9 mouse cellular contexts compared by ENCODE assay signal in the genomic region with DNA sequence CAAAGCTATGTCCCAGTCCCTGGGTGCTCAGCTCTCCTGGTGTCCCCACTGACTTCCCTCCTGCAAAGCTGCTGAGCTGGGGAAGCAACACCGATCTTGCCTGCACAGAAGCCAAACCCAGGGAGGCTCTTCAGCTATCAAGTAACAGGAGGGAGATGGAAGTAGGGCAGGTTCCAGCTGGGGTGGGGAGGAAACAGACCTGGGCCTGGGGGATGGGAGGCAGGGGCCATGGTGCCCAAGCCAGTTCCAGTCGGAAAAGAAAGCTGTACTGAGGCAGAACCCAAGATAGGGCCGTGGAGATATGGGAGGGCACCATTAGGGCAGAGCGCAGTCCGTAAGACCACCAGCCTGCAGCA. TPM values are rescaled to one million over a fixed set of nuclear protein-coding genes. Genes with fewer than 3 reads are reported as not detected.
DNase-seq lines count a peak whose midpoint lies in the region; ATAC-seq and TF ChIP-seq lines count a peak whose summit lies in the region.
"Had no signal": no experiment of that assay in that cellular context is flagged by ENCODE, and none has a peak within 500 bp of the region (broad histone marks: within the 10 kb centered on the region; RNA-seq: fewer than 3 reads in every experiment).

No protein-coding gene starts in this region.

- H3K4me2 ChIP-seq in CH12.LX (ENCODE audit: insufficient read depth, low read depth, poor library complexity, severe bottlenecking): peak overlapping the region; percentile 77
- H3K4me2 ChIP-seq in forebrain, embryonic 14.5 days (ENCODE audit: low read length): peak overlapping the region; percentile 78
- H3K4me2 ChIP-seq in liver, embryonic 13.5 days: peak overlapping the region; percentile 19; the same call in 1 of the 2 replicates

- intact Hi-C loops in gastrocnemius, postnatal 14 days (cut with DNase I; ENCODE audit: low total_unique reads): no loop called here

- no peak for TF ChIP-seq POLR2A in CH12.LX (IDR thresholded peaks at IDR 0.05; ENCODE audit: low read depth, low read length)

- H3K4me1 ChIP-seq in CH12.LX (ENCODE audit: control insufficient read depth in 1 of 2, insufficient read depth in 2 of 2): peaks cover 37 to 63% of the 10 kb centered on the region in 2 experiments
- peaks cover 44% of the 10 kb centered on the region for H3K4me1 ChIP-seq in forebrain, embryonic 14.5 days (ENCODE audit: control insufficient read depth, insufficient read depth, low read length)
- peaks cover 73% of the 10 kb centered on the region for H3K4me1 ChIP-seq in liver, embryonic 13.5 days (replicated peaks)

- no peak for ATAC-seq in forebrain, embryonic 14.5 days
- ATAC-seq in liver, embryonic 13.5 days (ENCODE audit: low read depth): no peak
- no peak for ATAC-seq in granulocyte monocyte progenitor cell, adult 5-6 weeks (replicated peaks; ENCODE audit: poor library complexity, severe bottlenecking)

- TF ChIP-seq RAD21 in CH12.LX (IDR thresholded peaks at IDR 0.05; ENCODE audit: low read depth, low read length): no peak

- TF ChIP-seq CTCF in CH12.LX (conservative IDR thresholded peaks at IDR 0.05 in 1 of 2, IDR thresholded peaks at IDR 0.05 in 1 of 2; ENCODE audit: low read depth in 2 of 2, low read length in 2 of 2): no peak

- dilution Hi-C loops in CH12.LX (cut with MboI; ENCODE audit: extremely low pct_ligation_motif_present, extremely low pct_unique_long_range_greater_than_20kb, low sequenced_read_pairs): no loop called here

- peak overlapping the region; percentile 17; the same call in 1 of the 2 replicates for H3K27ac ChIP-seq in CH12.LX (ENCODE audit: insufficient read depth, low read depth)
- no peak overlapping the region for H3K27ac ChIP-seq in forebrain, embryonic 14.5 days (ENCODE audit: low read depth, low read length)
- no peak overlapping the region for H3K27ac ChIP-seq in liver, embryonic 13.5 days

- peak overlapping the region; percentile 90; the same call in 1 of the 2 replicates for H3K9ac ChIP-seq in CH12.LX (ENCODE audit: insufficient read depth, low read depth)
- peak overlapping the region; percentile 49; the same call in 1 of the 2 replicates for H3K9ac ChIP-seq in forebrain, embryonic 14.5 days (ENCODE audit: low read length)
- peak overlapping the region; percentile 8; the same call in 1 of the 2 replicates for H3K9ac ChIP-seq in liver, embryonic 13.5 days

- peak overlapping the region; percentile 86 to 98 (median 92) for H3K4me3 ChIP-seq in CH12.LX (replicated peaks in 1 of 3; ENCODE audit: low read depth in 2 of 3, low read length in 2 of 3, poor library complexity in 1 of 3)
- H3K4me3 ChIP-seq in forebrain, embryonic 14.5 days (ENCODE audit: low read depth, low read length): no peak overlapping the region
- no peak overlapping the region for H3K4me3 ChIP-seq in liver, embryonic 13.5 days (replicated peaks)

- H3K36me3 ChIP-seq in CH12.LX (replicated peaks in 1 of 2; ENCODE audit: control insufficient read depth in 1 of 2, insufficient read depth in 1 of 2, low read length in 1 of 2): peaks cover 30 to 66% of the 10 kb centered on the region in 2 experiments
- H3K36me3 ChIP-seq in forebrain, embryonic 14.5 days (ENCODE audit: control insufficient read depth, insufficient read depth, low read length): peaks cover 56% of the 10 kb centered on the region
- peaks cover 50% of the 10 kb centered on the region for H3K36me3 ChIP-seq in liver, embryonic 13.5 days

- H3K9me3 ChIP-seq in CH12.LX (replicated peaks; ENCODE audit: low read length): no peaks in the 10 kb centered on the region
- no peaks in the 10 kb centered on the region for H3K9me3 ChIP-seq in forebrain, embryonic 14.5 days (replicated peaks; ENCODE audit: control insufficient read depth, low read length)
- H3K9me3 ChIP-seq in liver, embryonic 13.5 days (replicated peaks): no peaks in the 10 kb centered on the region

- DNase-seq in gastrocnemius, adult 8-10 months (ENCODE audit: low spot score in 2 of 2): peak; percentile 41 to 60
- no peak for DNase-seq in gastrocnemius, postnatal 14 days
- no peak for DNase-seq in CH12.LX (ENCODE audit: extremely low read depth)
- no peak for DNase-seq in forebrain, embryonic 14.5 days (ENCODE audit: low spot score)
- DNase-seq in liver, embryonic 13.5 days: no peak
- DNase-seq in adrenal gland, postnatal 36 days: no peak
- no peak for DNase-seq in layer of hippocampus, adult 11-12 months (ENCODE audit: low spot score)
- DNase-seq: kidney, adult 11 months had no signal

- TF ChIP-seq EP300 in CH12.LX (IDR thresholded peaks at IDR 0.05; ENCODE audit: low read length): no peak

- no peaks in the 10 kb centered on the region for H3K27me3 ChIP-seq in CH12.LX (replicated peaks)
- H3K27me3 ChIP-seq in forebrain, embryonic 14.5 days (replicated peaks; ENCODE audit: control insufficient read depth, insufficient read depth, low read length): no peaks in the 10 kb centered on the region
- H3K27me3 ChIP-seq in liver, embryonic 13.5 days: no peaks in the 10 kb centered on the region

- WGBS in forebrain, embryonic 14.5 days: 92% methylated on average over 5 of the region's 5 CpGs
- WGBS in liver, embryonic 13.5 days (ENCODE audit: insufficient replicate concordance): 81% methylated on average over 5 of the region's 5 CpGs

- H3K79me2 ChIP-seq in CH12.LX (replicated peaks; ENCODE audit: control insufficient read depth, extremely low read depth, insufficient read depth, poor library complexity, severe bottlenecking): peaks cover 48% of the 10 kb centered on the region

- in situ Hi-C loops in CH12.LX (cut with MboI; ENCODE audit: low pct_ligation_motif_present, low pct_unique_long_range_greater_than_20kb, low sequenced_read_pairs): loop anchor here (5.0 kb wide), 1 partner anchor 64 kb away; a partner anchor contains a TSS

RNA-seq across cellular contexts. Expression of a gene that starts 3.2 kb away (rescaled TPM):
- 100 to 1,000 TPM; 119 to 120 (median 119) TPM for total RNA-seq in gastrocnemius, adult 8-10 months (2022)
- total RNA-seq in gastrocnemius, postnatal 14 days (2021): 10 to 100 TPM; 83.0 to 87.9 TPM
- total RNA-seq in CH12.LX (2012; rRNA removed) (83.3 and 103 TPM in 2 replicates), CH12.LX (2014; rRNA removed) (37.4 and 37.9 TPM in 2 replicates)
- 115 and 132 TPM in 2 replicates for polyA plus RNA-seq in CH12.LX (2012; ENCODE audit: insufficient read length, low read depth)
- polyA plus RNA-seq in forebrain, embryonic 14.5 days (2014; fragmentation: Nextera tagmentation; extraction: Ambion mirVana): 42.2 and 54.2 TPM in 2 replicates
- 27.6 and 28.7 TPM in 2 replicates for polyA plus RNA-seq in liver, embryonic 13.5 days (2015; fragmentation: Nextera tagmentation; extraction: Ambion mirVana)
- 16.1 and 26.2 TPM in 2 replicates for total RNA-seq in granulocyte monocyte progenitor cell, adult 5-6 weeks (2014; fragmentation: Nextera tagmentation)
- total RNA-seq in granulocyte monocyte progenitor cell, adult 5-6 weeks (2017): 18.7 and 27.8 TPM in 2 replicates
- total RNA-seq in adrenal gland, postnatal 36 days (2021): 100 to 1,000 TPM in 1 of 2 experiments, 10 to 100 TPM in 1; 86.0 to 106 TPM

RNA-seq across cellular contexts. Expression of a gene that starts 9.9 kb away (rescaled TPM):
- not detected for total RNA-seq in gastrocnemius, adult 8-10 months (2022)
- not detected for total RNA-seq in gastrocnemius, postnatal 14 days (2021)
- total RNA-seq in CH12.LX (2012; rRNA removed): not detected in 2 replicates
- not detected in 2 replicates for total RNA-seq in CH12.LX (2014; rRNA removed)
- polyA plus RNA-seq in CH12.LX (2012; ENCODE audit: insufficient read length, low read depth): 0.34 and 0.43 TPM in 2 replicates
- polyA plus RNA-seq in forebrain, embryonic 14.5 days (2014; fragmentation: Nextera tagmentation; extraction: Ambion mirVana): 0.28 TPM in 1 of 2 replicates, not detected in the other
- 0.06 TPM in 1 of 2 replicates, not detected in the other for polyA plus RNA-seq in liver, embryonic 13.5 days (2015; fragmentation: Nextera tagmentation; extraction: Ambion mirVana)
- total RNA-seq in granulocyte monocyte progenitor cell, adult 5-6 weeks (2014; fragmentation: Nextera tagmentation): not detected in 2 replicates
- total RNA-seq in granulocyte monocyte progenitor cell, adult 5-6 weeks (2017): not detected in 2 replicates
- not detected for total RNA-seq in adrenal gland, postnatal 36 days (2021)

RNA-seq across cellular contexts. Expression of a gene that starts 15.3 kb away (rescaled TPM):
- 1 to 10 TPM; 4.3 to 5.8 (median 4.7) TPM for total RNA-seq in gastrocnemius, adult 8-10 months (2022)
- total RNA-seq in gastrocnemius, postnatal 14 days (2021): 10 to 100 TPM; 19.7 to 20.0 TPM
- total RNA-seq in CH12.LX (2012; rRNA removed) (31.2 and 39.4 TPM in 2 replicates), CH12.LX (2014; rRNA removed) (22.6 and 26.2 TPM in 2 replicates)
- polyA plus RNA-seq in CH12.LX (2012; ENCODE audit: insufficient read length, low read depth): 69.6 and 85.5 TPM in 2 replicates
- 69.8 and 75.8 TPM in 2 replicates for polyA plus RNA-seq in forebrain, embryonic 14.5 days (2014; fragmentation: Nextera tagmentation; extraction: Ambion mirVana)
- 28.5 and 28.6 TPM in 2 replicates for polyA plus RNA-seq in liver, embryonic 13.5 days (2015; fragmentation: Nextera tagmentation; extraction: Ambion mirVana)
- 44.6 and 67.2 TPM in 2 replicates for total RNA-seq in granulocyte monocyte progenitor cell, adult 5-6 weeks (2014; fragmentation: Nextera tagmentation)
- total RNA-seq in granulocyte monocyte progenitor cell, adult 5-6 weeks (2017): 18.0 and 19.8 TPM in 2 replicates
- 10 to 100 TPM; 50.9 to 59.0 TPM for total RNA-seq in adrenal gland, postnatal 36 days (2021)

RNA-seq across cellular contexts. Expression of a gene that starts 17.5 kb away (rescaled TPM):
- not detected for total RNA-seq in gastrocnemius, adult 8-10 months (2022)
- total RNA-seq in gastrocnemius, postnatal 14 days (2021): not detected
- total RNA-seq in CH12.LX (2012; rRNA removed) (0.13 TPM in 1 of 2 replicates, not detected in the other), CH12.LX (2014; rRNA removed) (not detected in 2 replicates)
- 0.81 TPM in 1 of 2 replicates, not detected in the other for polyA plus RNA-seq in CH12.LX (2012; ENCODE audit: insufficient read length, low read depth)
- not detected in 2 replicates for polyA plus RNA-seq in forebrain, embryonic 14.5 days (2014; fragmentation: Nextera tagmentation; extraction: Ambion mirVana)
- 0.46 TPM in 1 of 2 replicates, not detected in the other for polyA plus RNA-seq in liver, embryonic 13.5 days (2015; fragmentation: Nextera tagmentation; extraction: Ambion mirVana)
- not detected in 2 replicates for total RNA-seq in granulocyte monocyte progenitor cell, adult 5-6 weeks (2014; fragmentation: Nextera tagmentation)
- total RNA-seq in granulocyte monocyte progenitor cell, adult 5-6 weeks (2017): not detected in 2 replicates
- not detected for total RNA-seq in adrenal gland, postnatal 36 days (2021)

RNA-seq across cellular contexts. Expression of a gene that starts 17.5 kb away (rescaled TPM):
- under 1 TPM in 1 of 4 experiments, not detected in 3; 0.75 TPM for total RNA-seq in gastrocnemius, adult 8-10 months (2022)
- total RNA-seq in gastrocnemius, postnatal 14 days (2021): under 1 TPM; 0.44 to 0.68 TPM
- total RNA-seq in CH12.LX (2012; rRNA removed): 1.1 and 1.8 TPM in 2 replicates
- total RNA-seq in CH12.LX (2014; rRNA removed): 0.44 and 0.47 TPM in 2 replicates
- polyA plus RNA-seq in CH12.LX (2012; ENCODE audit: insufficient read length, low read depth): 2.0 and 2.1 TPM in 2 replicates
- 11.9 and 15.6 TPM in 2 replicates for polyA plus RNA-seq in forebrain, embryonic 14.5 days (2014; fragmentation: Nextera tagmentation; extraction: Ambion mirVana)
- 0.85 TPM in 1 of 2 replicates, not detected in the other for polyA plus RNA-seq in liver, embryonic 13.5 days (2015; fragmentation: Nextera tagmentation; extraction: Ambion mirVana)
- 3.5 TPM in 1 of 2 replicates, not detected in the other for total RNA-seq in granulocyte monocyte progenitor cell, adult 5-6 weeks (2014; fragmentation: Nextera tagmentation)
- total RNA-seq in granulocyte monocyte progenitor cell, adult 5-6 weeks (2017): not detected in 2 replicates
- total RNA-seq in adrenal gland, postnatal 36 days (2021): under 1 TPM; 0.50 to 0.56 TPM

Comparison
In these comparisons a context has a peak if more than half of its experiments do, and no peak if none do; other contexts are left out.
1. DNase-seq: peak in gastrocnemius, adult 8-10 months (2 of 2); none in gastrocnemius, postnatal 14 days (single experiment), CH12.LX (single experiment), forebrain, embryonic 14.5 days (single experiment), liver, embryonic 13.5 days (single experiment), adrenal gland, postnatal 36 days (0 of 2) and layer of hippocampus, adult 11-12 months (single experiment).
2. H3K4me2 ChIP-seq: peak in every context shown above with its lines; median percentile 78 in forebrain, embryonic 14.5 days; 77 in CH12.LX; 19 in liver, embryonic 13.5 days.
3. H3K4me3 ChIP-seq: peak in CH12.LX (3 of 3); none in forebrain, embryonic 14.5 days (single experiment) and liver, embryonic 13.5 days (single experiment).
4. H3K9ac ChIP-seq: peak in every context shown above with its lines; median percentile 90 in CH12.LX; 49 in forebrain, embryonic 14.5 days; 8 in liver, embryonic 13.5 days.